Mouse (Mus musculus) cerebellum, adult 9-11 months (tissue): ENCODE measurements around the gene Hoxd10.

Experiments used
- DNase-seq: peaks from one replicate; pipeline ENCODE4 v3.0.0; 2022

The Hoxd10 gene

DNA sequence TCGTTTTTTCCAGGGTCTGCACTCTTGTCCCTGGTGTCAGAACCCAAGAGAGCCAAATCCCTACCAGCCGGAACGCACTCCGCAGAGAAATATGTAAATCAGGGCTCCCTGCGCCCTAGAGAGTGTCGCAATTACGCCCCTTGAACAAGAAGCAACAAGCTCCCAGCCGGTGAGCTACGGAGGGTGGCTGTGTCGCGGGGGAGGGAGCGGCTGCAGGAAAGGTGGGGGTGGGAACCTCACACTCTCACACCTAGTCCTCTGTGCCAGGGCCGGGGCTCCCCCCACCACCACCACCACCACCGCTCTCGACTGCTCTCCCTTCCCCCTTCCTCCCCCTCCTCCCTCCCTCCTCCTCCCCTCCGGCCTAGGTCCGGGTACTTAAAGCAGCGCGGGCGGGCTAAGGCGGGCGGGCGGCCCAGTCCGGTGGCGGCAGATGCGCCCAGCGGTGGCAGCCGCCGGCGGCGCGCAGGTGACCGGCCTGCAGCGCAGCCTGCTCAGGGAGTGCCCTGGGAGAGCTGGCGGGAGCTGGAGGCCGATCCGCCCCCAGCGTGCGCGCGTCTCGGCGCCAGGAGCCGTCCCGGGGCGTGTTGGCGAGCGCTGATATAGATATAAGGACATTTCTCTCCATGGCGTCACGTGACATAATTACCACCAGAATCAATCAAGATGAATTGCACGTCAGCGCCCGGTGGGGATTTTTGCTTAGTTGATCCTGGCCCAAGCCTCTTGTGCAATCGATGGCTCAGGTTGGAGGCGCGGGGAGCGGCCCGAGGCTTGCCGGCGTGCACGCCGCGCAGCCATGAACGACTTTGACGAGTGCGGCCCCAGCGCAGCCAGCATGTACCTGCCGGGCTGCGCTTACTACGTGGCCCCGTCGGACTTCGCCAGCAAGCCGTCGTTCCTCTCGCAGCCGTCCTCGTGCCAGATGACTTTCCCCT lies 9.9 kb upstream of the Hoxd10 start:
- no peak for DNase-seq

DNA sequence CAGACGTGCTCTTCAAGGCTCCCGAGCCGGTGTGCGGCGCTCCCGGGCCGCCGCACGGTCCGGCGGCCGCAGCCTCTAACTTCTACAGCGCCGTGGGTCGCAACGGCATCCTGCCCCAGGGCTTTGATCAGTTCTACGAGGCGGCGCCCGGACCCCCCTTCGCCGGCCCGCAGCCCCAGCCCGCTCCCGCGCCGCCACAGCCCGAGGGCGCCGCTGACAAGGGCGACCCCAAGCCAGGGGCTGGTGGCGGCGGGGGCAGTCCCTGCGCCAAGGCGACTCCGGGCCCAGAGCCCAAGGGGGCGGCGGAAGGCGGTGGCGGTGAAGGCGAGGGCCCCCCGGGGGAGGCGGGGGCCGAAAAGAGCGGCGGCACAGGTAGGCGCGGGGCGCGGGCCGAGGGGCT lies 8.9 kb upstream of the Hoxd10 start:
- DNase-seq: no peak

DNA sequence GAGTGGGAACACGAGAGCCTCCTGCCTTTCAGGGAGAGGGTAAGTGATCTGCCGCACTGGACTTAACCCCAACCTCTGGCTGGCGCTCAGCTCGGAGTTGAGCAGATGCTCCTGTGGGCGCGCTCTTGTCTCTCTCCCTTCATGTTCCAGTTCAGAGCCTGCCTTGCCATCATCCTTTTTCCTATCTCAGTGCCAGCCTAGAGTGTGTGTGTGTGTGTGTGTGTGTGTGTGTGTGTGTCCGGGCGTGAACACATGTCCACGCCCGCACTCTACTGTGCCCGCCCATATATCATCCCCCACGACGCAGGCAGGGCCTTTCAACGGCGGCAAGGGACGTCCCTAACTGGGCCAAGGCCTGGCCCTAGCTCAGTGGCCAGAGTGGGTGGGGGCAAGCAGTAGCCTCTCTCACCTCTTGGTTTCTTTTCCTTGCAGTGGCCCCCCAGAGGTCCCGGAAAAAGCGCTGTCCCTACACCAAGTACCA lies 8.2 kb upstream of the Hoxd10 start:
- no peak for DNase-seq

DNA sequence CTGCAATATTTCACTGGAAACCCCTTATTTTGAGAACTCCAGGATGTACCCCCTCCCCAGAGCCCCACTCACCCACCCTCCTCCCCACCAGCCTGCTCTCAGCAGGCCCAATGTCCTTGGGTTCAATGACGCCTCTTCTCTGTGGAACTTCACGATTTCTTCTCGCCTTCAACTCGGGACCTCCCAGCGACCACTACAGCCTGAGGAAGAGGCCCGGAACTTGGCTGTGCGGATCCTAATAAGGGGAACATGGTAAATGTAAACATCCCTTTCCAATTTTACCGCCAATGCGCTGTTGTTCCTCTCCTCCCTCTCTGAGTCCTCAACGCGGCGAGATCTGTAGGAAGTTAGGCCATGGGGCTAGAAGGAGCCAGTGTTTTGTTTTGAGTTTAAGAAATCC lies 7.6 kb upstream of the Hoxd10 start:
- no peak for DNase-seq

DNA sequence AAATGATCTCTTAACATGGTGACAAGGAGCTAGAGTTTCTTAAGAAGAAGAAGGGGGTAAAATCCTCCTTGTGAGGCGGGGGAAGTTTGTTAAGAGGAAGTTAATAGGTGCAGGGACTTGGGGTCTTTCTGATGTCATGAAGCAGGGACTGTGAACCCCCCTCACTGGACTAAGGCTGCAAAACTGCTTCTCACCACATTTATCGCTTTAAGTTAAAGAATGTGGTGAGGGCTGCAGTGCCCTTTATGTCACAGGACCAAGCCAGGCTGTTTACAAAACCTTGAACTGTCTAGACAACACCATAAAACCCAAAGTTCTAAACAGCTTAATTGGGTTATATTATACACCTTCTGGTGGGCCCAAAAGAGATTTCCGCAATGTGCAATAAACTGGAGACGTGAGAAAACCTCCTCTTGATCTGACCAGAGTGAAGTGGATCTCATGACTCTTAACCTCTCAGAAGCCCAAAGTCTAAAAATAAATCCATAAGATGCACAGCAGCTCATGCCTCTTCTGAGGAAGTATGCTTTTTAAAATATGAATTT lies 6.6 kb upstream of the Hoxd10 start:
- DNase-seq: no peak

DNA sequence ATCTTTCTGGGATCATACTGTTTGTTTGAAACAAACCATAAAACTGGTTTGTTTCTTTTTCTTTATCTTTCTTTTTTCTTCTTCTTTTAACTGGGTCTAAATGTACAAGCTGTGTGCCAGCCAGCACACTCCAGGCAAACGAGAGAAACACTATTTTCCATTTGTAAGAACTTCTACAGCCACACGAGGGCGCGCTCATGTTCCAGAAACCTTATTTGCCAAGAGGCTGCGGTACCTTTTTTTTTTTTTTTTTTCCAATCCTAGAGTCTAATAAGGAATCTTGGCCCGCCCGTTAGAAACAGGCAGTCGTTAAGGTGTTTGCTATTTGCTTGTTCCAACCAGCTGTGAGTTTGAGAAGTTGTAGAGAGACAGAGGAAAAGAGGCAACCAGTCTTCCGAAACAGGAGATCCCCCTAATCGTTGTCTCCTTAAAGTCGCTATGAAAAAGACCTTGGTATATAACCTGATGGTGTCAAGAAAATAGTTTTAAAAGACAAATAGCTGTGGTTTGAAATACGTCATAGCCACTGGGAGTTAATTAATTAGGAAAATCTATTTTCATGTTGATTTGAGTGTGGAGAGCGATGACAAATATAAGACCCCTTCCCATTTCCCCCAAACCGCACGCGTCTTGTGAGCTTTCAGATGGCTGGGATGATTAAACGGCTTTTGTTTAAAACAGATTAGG lies 5.3 kb upstream of the Hoxd10 start:
- no peak for DNase-seq

DNA sequence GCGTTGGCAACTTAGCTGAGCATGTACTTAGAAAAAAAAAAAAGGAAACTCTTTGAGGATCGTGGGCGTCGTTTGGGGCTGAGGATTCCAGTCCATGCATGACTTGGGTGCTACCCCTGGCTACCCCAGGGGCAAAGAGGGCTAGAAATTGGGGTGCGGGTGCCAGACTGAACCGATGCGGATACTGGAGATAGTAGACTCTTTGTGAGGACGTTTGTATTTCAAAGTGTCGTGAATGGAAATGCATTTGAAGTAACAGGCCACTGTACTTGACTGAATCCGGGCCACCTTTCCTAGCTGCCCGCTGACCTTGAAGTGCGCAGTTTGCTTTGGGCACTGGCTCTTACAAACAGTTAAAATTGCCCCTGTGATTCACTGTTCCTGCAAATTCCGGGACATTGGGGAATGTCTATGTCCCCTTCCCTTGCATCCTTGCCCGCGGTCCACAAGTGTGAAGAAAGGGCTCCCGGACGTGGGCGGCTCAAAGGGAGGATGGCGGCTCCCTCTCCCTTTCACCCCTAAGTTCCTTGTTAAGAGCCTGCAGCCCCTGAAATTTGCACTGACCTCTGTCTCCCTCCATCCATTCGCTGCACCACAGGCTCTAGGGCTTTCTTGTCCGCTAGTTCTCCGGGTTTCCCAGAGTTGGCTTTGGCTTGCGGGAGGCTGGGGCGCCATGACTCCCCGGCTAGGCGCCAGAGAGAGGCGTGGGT lies 4.6 kb upstream of the Hoxd10 start:
- no peak for DNase-seq

DNA sequence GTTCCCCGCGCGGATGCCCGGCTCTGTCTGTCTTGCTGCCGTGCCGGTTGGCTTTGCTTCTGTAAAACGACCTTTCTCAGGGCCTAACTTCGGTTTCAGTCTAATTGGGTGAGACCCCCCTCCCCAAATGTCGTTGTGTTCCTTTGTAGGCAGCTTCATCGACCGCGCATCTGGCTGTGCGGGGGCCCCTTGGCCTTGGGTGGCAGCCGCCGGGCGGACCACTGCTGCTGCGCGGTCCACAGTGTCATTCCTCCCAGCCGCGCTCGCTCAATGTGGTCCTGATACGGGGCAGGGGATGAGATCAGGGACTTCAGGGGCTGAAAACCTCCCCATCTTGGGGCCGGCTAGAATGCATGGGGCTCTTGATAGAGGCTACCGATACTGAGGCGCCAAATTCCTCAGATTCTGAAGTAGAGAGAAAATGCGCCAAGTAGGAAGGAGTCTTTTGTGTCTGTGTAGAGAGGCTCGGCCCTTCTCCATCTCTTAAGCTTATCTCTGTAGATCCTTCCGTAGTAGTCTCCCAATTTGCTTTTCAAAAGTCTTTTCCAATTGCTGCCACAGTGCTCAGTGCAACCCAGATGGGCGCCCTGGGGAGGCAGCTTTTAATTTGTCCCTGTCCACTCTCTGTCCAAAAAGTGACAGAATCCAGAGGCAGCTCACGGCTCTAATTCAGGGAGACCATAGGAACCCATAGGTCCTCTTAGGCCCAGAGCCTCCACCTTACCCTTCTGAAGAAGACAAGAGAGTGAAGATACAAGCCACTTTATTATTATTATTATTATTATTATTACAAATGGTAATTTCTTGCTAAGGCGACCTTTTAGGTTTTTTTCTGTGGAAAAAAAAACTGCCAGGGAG lies 3.8 kb upstream of the Hoxd10 start:
- DNase-seq: no peak

DNA sequence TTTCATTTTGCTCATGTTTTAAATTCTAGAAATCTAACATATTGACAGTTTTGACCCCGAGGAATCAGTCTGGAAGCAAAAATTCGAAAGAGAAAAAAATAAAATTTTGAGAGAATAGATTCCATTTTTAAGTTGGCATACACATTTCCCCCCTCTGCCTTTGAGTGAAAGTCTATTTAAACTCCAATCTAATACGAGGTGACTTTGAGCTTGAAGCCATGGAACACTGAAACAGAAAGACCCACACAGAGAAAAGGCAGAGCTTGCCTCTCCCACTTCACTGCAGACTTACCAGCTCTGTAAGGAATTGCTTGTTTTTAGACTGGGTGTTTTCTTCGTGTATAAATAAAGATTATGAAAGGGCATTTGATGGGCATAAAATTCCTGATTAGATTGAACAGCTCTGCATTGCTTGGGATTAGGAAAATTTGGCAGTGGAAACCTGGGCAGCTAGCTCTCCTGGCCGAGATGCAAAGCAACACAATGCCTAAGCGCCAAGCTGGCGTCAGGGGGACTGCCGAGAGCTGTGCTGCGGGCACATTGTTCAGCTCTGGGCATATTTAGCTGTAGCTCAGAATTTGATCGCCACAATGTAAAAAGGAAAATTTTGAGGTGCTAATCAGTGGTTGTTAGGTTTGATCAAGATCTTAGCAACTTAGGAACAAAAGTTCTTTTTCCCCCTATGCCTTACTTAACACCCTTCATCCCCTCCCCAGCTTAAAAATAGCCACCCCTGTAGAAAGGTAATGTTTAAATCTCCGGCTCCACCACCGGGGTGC lies 2.7 kb upstream of the Hoxd10 start:
- no peak for DNase-seq

DNA sequence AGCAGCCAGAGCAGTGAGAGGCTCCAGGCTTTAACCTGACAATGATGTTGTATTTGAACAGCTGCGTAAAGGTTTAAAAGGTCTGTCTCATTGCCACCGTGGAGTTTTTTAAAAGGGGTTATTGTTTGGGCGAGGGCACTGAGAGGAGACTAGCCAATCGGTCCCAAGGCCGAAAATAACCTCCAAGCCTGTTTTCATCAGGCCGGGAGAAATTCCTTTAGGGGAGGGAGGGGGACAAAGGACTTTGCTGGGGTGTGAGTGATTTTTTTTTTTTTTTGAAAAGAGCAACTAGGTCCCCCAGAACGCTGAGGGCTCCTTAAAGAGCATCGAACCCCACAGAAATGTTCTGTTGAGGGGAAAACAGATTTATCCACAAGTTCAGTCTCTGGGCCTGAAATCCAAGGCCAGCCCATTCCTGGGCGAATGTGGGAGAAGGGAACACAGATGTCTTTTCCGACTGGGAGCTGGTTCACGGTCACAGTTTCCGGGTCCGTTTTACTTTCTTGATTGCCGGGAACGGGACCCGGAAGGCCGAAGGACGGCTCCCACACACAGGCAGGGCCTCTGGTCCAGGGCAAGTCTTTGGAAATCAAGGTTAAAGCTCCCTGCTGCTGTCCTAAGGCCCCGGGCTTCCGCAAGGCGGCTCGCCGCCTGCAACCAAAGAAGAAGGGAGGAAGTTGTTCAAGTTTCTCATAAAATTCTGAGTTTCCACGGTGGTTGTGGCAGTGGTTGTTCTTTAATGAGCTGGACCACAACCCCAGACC lies 2.0 kb upstream of the Hoxd10 start:
- no peak for DNase-seq

DNA sequence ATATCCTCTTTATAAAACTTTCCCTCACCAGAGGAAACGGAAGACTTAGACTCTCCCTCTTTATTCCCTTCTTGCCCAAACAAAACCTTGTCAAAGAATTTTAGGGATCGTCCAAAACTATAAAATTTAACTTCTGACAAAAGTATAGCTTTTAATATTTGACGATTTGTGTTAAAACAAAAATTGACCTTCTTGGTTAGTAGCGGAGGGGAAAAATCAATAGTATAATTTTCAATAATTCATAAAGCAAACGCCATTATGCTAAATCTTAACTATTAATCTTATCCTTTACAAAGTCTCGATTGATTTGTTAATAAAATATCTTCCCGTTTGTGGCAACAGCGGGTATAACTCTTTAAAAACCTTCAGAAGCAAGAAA lies 1.4 kb upstream of the Hoxd10 start:
- no peak for DNase-seq

DNA sequence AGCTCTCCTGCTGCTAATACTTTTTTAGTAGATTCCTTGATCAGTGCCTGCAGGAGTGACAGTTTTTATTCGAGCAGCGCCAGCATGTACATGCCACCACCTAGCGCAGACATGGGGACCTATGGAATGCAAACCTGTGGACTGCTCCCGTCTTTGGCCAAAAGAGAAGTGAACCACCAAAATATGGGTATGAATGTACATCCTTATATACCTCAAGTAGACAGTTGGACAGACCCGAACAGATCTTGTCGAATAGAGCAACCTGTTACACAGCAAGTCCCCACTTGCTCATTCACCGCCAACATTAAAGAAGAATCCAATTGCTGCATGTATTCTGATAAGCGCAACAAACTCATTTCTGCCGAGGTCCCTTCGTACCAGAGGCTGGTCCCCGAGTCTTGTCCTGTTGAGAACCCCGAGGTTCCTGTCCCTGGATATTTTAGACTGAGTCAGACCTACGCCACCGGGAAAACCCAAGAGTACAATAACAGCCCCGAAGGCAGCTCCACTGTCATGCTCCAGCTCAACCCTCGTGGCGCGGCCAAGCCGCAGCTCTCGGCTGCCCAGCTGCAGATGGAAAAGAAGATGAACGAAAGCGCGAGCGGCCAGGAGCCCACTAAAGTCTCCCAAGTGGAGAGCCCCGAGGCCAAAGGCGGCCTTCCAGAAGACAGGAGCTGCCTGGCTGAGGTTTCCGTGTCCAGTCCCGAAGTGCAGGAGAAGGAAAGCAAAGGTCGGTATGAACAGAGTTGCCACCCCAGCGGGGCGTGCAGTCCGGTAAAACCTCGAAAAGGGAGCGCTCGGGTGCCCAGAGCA lies 477 bp downstream of the Hoxd10 start:
- no peak for DNase-seq

DNA sequence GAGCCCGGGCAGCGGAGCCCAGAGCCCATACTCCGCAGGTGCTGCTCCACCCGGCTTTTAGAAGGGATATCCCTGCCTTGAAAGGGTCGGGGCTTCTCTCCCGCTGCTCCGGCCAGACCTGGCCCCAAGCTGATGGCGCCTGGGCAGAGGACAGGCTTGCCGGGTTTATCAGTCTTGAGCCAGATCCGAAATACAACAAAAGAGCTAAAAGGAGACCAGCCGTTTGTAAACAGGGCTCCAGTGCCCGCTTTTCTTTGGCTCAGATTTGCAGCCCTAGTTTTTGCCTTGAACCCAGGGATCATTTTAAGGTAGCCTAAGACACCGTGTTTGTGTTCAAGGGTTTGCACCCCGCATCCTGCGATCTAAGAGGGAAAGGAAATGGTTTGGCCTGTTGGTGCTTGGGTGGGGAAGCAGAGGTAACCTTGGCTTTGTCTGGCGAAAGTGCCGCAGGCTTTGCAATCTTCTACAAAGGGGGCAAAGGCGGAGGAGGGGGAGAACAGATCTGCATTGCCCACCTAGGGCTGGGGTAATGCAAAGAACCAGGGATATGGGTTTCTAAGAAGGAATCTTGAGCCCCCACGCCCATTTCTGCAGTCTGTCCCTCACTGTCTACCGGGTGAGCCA lies 1.2 kb downstream of the Hoxd10 start:
- DNase-seq: no peak

DNA sequence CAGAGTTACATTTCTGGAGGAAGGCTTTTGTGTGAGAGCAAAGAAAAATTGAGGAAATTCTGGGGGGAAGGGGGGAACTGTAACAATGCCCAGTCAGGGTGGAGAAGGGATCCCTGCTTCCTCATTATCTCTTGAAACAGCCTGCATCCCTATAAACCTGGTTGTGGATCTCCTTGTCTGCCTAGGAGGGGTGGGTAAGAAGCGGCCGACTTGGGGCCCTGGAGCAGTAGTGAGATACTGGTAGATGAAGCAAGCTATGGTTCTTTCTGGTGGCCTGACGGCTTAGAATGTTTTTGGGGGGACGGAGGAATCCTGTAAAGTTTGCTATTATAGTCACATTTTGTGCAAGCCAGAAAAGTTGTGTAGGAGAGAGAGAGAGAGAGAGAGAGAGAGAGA lies 1.7 kb downstream of the Hoxd10 start:
- no peak for DNase-seq

DNA sequence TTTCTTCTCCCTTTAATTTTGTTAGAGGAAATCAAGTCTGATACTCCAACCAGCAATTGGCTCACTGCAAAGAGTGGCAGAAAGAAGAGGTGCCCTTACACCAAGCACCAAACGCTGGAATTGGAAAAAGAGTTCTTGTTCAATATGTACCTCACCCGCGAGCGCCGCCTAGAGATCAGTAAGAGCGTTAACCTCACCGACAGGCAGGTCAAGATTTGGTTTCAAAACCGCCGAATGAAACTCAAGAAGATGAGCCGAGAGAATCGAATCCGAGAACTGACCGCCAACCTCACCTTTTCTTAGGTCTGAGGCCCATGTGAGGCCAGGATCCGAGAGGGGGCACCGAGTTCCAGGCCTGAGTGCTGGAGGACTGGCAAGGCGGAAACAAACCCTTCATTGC lies 2.3 kb downstream of the Hoxd10 start:
- DNase-seq: no peak

DNA sequence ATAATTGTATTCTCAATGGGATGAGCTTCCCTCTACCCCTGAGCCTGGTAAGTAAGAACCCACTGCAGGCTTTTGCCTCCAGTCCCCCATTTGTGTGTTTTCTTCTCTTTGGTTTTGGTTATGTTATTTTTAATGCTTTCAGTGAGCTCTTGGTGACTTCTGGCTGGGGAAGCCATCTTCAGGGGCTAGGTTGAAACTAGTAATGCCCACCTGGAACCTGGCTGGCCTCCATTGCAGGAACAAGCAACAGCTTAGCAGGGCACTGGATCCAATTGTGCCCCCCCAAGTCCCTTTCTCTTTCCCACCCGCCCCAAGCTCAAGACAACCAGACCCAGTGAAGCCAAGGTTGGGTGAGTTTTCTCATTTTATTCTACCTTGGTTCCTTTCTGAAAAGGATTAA lies 3.7 kb downstream of the Hoxd10 start:
- DNase-seq: no peak

DNA sequence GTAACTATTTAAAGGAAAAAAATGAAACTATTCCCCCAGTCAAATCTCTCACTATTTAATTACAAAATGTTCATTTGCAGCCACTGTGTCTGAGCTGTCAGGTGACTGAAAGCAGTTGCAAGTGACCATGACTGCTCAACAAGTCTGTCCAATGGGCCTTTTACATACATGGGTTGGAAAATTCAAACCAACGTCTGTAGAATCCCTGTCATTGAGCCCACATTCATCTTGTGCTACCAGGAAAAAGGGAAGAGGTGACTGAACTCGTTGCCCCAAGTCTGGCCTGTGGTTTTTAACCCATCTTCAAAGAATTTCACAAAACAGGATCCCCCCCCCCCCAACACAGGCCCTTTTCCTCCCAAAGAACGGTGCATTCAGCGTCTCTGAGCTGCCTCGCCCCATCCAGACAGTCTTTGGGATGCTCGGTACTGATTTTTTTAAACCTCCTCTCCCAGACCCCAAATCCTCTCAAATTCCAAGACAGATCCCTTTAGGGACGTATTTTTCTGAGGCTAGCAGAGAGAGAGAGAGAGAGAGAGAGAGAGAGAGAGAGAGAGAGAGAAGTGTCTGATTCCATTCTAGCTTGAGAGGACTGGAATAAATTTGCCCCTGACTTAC lies 4.2 kb downstream of the Hoxd10 start:
- no peak for DNase-seq

DNA sequence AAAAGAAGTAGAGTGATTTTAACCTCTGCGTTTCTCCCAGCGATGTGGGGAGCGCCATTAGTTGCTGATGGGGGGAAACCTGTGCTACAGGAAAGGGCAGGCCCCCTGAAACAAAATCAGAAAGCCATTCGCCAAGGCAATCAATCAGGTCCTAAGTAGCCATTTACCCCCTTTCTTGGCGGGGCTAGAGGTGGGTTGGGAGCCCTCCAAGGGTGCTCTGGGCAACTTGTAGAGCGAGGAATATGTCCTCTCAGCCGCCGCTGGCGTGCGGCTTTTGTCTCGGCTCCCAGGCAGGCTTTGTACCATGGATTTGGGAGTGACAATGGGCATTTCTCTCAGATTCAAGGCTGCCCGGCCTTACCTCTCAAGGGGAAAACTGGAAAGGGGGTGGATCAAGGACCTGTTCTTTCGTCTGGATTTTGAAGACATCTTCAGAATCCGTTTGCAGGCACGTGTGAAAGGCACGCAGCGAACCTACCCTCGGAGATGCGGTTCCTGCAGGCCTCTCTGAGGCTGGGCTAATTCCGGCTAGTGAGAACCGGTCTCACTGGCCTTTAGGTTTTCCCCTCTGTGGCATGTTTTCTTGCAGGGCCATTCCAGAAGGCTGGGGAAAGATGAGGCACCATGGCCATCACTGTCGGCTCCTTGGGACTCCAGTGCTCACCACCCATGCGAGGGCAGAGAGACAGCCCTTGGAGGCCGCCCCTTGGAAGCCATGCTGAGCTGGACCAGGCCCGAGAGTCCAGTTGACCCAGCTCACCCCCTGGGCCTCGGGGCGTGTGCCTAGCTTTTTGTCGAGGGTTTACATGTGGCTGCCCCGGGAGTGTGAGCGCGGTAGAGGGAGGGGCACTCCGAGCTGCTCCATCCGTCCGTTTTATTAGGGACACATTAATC lies 5.0 kb downstream of the Hoxd10 start:
- no peak for DNase-seq
